Mouse (Mus musculus) liver, embryonic 16.5 days (tissue): ENCODE results near the gene Tma7. TPM values are rescaled to one million over a fixed set of nuclear protein-coding genes. Genes with fewer than 3 reads are reported as not detected.
A peak's percentile ranks its signal among the peaks of the same experiment; 100 is the strongest.

Experiments
- ATAC-seq: fragments of 200-750 bp; cut with Nextera tagmentation; 2 replicates; pipeline ENCODE4 v1.8.0; 2017; ENCODE audit warnings: low read depth, mild to moderate bottlenecking, moderate number of reproducible peaks, moderate library complexity
- H3K27ac ChIP-seq: fragments of 300-500 bp; sonication (generic); 2 replicates; pipeline ENCODE4 v1.5.1; 2014; ENCODE audit warnings: mild to moderate bottlenecking, low read length
- H3K27me3 ChIP-seq: fragments of 300-500 bp; sonication (generic); 2 replicates; pipeline ENCODE4 v1.6.1; 2014; ENCODE audit warnings: low read depth, low read length, mixed read lengths; ENCODE audit not compliant: control insufficient read depth, insufficient read depth
- H3K36me3 ChIP-seq: fragments of 300-500 bp; sonication (generic); 2 replicates; pipeline ENCODE4 v1.6.1; 2014; ENCODE audit warnings: mild to moderate bottlenecking; ENCODE audit not compliant: control insufficient read depth, insufficient read depth
- H3K4me1 ChIP-seq: fragments of 300-500 bp; sonication (generic); 2 replicates; pipeline ENCODE4 v1.6.1; 2014; ENCODE audit warnings: low read depth, low read length, mixed read lengths; ENCODE audit not compliant: control insufficient read depth
- H3K4me2 ChIP-seq: fragments of 300-500 bp; sonication (generic); 2 replicates; pipeline ENCODE4 v1.6.1; 2014; ENCODE audit warnings: low read depth, low read length, mixed read lengths
- H3K4me3 ChIP-seq: fragments of 300-500 bp; sonication (generic); 2 replicates; pipeline ENCODE4 v1.5.1; 2014; ENCODE audit warnings: low read depth, mild to moderate bottlenecking, low read length
- H3K9ac ChIP-seq: fragments of 300-500 bp; sonication (generic); 2 replicates; pipeline ENCODE4 v1.6.1; 2014; ENCODE audit warnings: low read depth, low read length
- H3K9me3 ChIP-seq: fragments of 300-500 bp; sonication (generic); replicated peaks from 2 replicates; pipeline ENCODE4 v1.6.1; 2016; ENCODE audit warnings: low read length; ENCODE audit not compliant: control insufficient read depth
- WGBS: fragments of 180-500 bp; shearing (Covaris S2); extraction: QIAGEN DNeasy Blood & Tissue Kit; methylation state at CpG from one replicate; pipeline ENCODE4 v1.1.7; 2014; ENCODE audit not compliant: insufficient replicate concordance; 5-methylcytosine and 5-hydroxymethylcytosine counted together
- polyA plus RNA-seq: library from polyadenylated mRNA; unstranded; fragments of >200 nt; fragmentation: Nextera tagmentation; extraction: Ambion mirVana; gene quantifications from 2 replicates; pipeline ENCODE4 v1.2.1, GENCODE M21; 2015

The Tma7 gene
- polyA plus RNA-seq, 1 experiment from 2014 or later, result 259 TPM

DNA sequence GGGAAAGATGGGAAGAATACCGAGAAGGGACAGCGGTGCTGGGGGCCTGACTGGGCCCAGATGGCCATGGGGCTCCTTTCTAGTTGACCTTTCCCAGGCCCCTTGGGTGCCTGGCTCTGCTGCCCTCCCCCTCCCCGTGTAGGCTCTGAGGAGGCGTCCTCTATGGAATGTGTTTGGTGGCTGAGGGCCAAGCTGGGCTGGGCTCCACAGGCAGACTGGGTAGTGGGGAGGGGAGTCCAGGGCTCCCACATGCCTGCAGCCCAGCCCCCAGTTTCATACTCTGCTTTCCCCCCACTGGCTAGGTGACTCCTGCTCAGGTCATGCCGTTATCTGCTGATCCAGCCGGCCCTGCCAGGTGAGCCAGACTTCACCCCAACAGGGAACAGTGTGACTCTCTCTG lies 16.6 kb upstream of the Tma7 start:
- Histone ChIP-seq H3K9me3 (no peaks in the 10 kb centered on the region), H3K36me3 (no peaks in the 10 kb centered on the region), H3K27ac (no peak overlapping the region), H3K4me1 (peaks cover 3% of the 10 kb centered on the region), H3K9ac (no peak overlapping the region), H3K4me2 (no peak overlapping the region), H3K4me3 (no peak overlapping the region), H3K27me3 (peaks cover 35% of the 10 kb centered on the region)
- WGBS, result 59% methylated on average over 6 of the region's 6 CpGs
- peak; percentile 52 for ATAC-seq

DNA sequence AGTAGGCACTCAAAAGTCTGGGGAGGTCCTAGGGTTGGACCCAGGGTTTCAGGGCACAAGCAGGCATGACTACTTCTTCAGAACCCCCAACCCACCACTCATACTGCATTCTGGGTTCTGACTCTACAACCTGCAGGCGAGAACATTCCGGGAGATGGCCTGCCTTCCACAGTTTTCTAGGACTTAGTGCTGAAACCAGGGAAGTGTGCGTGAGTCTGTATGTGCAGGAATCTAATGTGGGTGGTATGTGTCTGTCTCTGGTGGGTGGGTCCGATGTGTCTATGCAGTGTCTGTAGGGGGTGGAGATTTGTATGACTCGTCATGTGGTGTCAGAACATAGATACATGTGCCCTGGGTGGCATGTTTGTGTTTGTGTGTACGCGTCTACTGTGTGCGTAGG lies 16.0 kb upstream of the Tma7 start:
- H3K27ac ChIP-seq, result peak overlapping the region; percentile 81

DNA sequence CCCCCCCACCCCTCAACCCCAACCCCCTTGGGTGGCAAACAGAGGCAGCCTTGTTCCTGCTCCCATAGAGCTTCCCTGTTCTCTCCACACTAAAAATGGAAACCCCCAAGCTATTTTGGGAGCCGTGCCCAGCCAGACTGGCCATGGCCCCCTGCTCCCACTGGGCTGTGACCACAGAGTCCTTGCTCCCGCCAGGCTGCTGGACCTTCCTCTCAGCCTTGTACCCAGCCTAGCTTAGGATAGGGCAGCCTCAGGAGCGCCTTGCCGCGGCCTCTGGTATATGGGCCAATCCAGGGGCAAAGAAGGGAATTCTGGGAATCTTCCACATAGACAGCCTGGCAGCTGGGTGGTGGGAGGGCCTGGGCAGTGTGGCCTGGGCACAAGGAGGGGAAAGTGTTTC lies 15.4 kb upstream of the Tma7 start:
- H3K4me1 ChIP-seq, result peaks cover 3% of the 10 kb centered on the region
- H3K27ac ChIP-seq, result peak overlapping the region; percentile 81
- ATAC-seq, result no peak
- no peaks in the 10 kb centered on the region for H3K9me3 ChIP-seq
- no peak overlapping the region; the same call in 1 of the 2 replicates for H3K4me3 ChIP-seq
- H3K36me3 ChIP-seq, result no peaks in the 10 kb centered on the region
- H3K4me2 ChIP-seq, result peak overlapping the region; percentile 62; the same call in 1 of the 2 replicates
- H3K9ac ChIP-seq, result peak overlapping the region; percentile 18; the same call in 1 of the 2 replicates
- 47% methylated on average over 5 of the region's 5 CpGs for WGBS
- peaks cover 37% of the 10 kb centered on the region for H3K27me3 ChIP-seq

More for the DNA sequence above, 16.0 kb upstream of the Tma7 start:
- Histone ChIP-seq H3K9ac (no peak overlapping the region), H3K4me3 (no peak overlapping the region), H3K4me1 (peaks cover 3% of the 10 kb centered on the region), H3K27me3 (peaks cover 37% of the 10 kb centered on the region), H3K9me3 (no peaks in the 10 kb centered on the region), H3K4me2 (no peak overlapping the region), H3K36me3 (no peaks in the 10 kb centered on the region)
- 65% methylated on average over 8 of the region's 8 CpGs for WGBS
- ATAC-seq, result no peak

DNA sequence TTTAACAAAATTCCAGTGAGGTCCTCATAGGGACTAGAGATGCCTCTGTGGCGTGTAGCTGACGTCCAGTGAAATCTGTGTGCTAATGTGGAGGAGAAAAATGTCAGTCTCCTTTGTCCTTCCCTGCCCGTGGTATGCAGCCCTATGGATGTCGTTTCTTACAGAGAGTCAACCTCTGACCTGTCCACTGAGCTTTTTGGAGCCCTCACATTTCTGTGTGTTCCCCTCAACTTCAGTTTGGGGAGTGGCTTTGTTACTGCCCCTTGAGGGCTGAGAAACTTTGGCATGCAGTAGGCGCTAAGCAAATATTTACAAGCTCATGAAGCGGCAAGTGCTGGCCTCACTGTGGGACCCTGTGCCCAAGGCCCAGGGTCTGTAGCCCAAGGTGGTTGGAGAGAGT lies 14.9 kb upstream of the Tma7 start:
- H3K36me3 ChIP-seq, result no peaks in the 10 kb centered on the region
- H3K9ac ChIP-seq, result no peak overlapping the region
- no peaks in the 10 kb centered on the region for H3K9me3 ChIP-seq
- peaks cover 37% of the 10 kb centered on the region for H3K27me3 ChIP-seq
- peaks cover 3% of the 10 kb centered on the region for H3K4me1 ChIP-seq
- H3K27ac ChIP-seq, result peak overlapping the region; percentile 81
- H3K4me2 ChIP-seq, result peak overlapping the region; percentile 62
- H3K4me3 ChIP-seq, result peak overlapping the region; percentile 59
- 50% methylated on average over 6 of the region's 6 CpGs for WGBS
- ATAC-seq, result no peak

DNA sequence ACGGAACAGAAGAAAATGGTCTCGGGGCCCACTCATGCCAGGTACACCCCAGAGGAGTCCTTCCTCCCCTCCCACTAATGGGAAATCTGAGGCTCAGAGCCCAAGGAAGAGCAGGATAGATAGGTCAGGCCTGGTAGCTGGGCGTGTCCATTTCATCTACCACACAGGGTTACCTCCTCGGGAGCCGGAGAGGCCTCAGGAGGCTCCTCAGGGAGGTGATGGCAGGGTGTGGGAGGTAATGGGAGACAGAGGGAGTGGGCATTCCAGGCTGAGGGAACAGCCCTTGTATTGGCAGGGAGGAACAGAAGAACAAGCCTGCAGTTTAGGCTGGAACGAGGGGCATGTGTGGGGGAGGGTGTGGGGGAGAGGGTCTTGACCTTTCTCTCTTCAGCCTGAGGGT lies 14.5 kb upstream of the Tma7 start:
- peaks cover 37% of the 10 kb centered on the region for H3K27me3 ChIP-seq
- peaks cover 3% of the 10 kb centered on the region for H3K4me1 ChIP-seq
- peak overlapping the region; percentile 81 for H3K27ac ChIP-seq
- ATAC-seq, result no peak
- no peaks in the 10 kb centered on the region for H3K36me3 ChIP-seq
- no peak overlapping the region for H3K9ac ChIP-seq
- no peaks in the 10 kb centered on the region for H3K9me3 ChIP-seq
- H3K4me2 ChIP-seq, result peak overlapping the region; percentile 62
- WGBS, result 45% methylated on average over 6 of the region's 6 CpGs
- peak overlapping the region; percentile 59 for H3K4me3 ChIP-seq

DNA sequence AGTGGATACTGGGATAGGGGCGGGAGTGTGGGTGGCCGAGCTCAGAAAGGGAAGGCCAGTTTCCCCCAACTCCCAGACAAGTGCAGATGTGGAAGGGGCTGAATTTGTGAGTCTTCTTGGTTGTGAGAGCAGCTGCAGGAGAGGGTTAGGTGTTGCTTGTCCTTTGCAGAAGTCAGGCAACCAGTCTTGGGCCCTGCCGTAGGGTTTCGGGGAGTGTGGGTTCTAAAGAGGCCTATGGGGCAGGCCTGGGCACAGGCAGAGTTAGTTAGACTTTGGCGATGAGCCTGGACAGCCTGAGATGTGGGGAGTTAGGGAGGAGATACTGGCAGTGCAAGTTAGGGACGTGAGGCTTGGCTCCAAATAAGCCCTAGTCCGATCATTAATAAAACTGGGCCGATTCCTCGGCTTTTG lies 13.9 kb upstream of the Tma7 start:
- H3K4me2 ChIP-seq, result peak overlapping the region; percentile 62
- H3K27ac ChIP-seq, result peak overlapping the region; percentile 81
- peaks cover 37% of the 10 kb centered on the region for H3K27me3 ChIP-seq
- H3K36me3 ChIP-seq, result no peaks in the 10 kb centered on the region; the same call in 1 of the 2 replicates
- no peak for ATAC-seq
- H3K9ac ChIP-seq, result peak overlapping the region; percentile 30
- peak overlapping the region; percentile 59 for H3K4me3 ChIP-seq
- H3K9me3 ChIP-seq, result no peaks in the 10 kb centered on the region
- H3K4me1 ChIP-seq, result peaks cover 3% of the 10 kb centered on the region
- WGBS, result 56% methylated on average over 9 of the region's 9 CpGs

DNA sequence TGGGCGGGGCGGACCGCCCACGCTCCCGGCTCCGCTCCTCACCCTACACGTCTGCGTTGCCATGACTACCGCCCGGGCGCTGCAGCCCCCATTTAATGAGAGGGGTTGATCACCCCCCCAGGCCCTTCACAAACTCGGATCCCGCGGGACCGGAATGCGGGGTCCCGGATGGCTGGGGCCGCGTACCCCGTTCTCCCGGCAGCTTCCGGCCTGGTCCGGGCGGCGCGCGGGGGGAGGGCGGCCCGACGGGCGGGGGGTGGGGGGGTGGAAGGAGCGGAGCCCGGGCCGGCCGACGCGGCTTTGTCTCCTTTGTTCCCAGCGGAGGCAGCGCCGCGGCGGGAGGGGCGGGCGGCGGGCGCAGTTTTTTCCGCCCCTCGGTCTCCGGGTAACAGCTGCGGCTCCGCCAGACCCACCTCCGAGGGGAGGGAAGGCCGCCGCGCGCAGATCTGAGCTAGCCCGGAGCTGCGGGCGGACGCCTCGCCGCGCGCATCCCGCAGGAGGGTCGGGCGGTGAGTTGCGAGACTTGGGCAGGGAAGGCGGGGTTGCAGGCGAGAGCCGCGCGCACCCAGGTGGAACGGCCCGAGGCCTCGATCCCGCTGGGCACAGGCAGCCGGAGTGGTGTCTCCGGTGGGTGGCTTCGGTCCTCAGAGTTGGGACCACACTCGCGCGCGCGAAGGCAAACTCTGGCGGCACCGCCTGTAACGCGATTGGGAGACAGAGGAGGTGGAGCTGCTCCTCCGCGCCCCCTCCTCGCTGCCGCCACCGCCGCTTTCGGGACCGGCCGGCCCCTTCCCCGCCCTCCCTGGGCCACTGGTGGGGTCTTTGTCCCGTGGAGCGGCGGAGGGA lies 13.0 kb upstream of the Tma7 start, which contains the start of gene Plxnb1:
TSS of gene Plxnb1 (plus strand) at position 253 of the 846 bp plus-strand sequence.
- Histone ChIP-seq H3K4me3 (peak within 1 kb of the TSS; percentile 59), H3K4me1 (peaks cover 3% of the 10 kb centered on the region), H3K9me3 (no peaks in the 10 kb centered on the region), H3K27me3 (peaks cover 37% of the 10 kb centered on the region), H3K36me3 (no peaks in the 10 kb centered on the region; the same call in 1 of the 2 replicates), H3K4me2 (peak within 1 kb of the TSS; percentile 62), H3K27ac (peak within 1 kb of the TSS; percentile 81), H3K9ac (peak within 1 kb of the TSS; percentile 58)
- peak; percentile 28 for ATAC-seq
- under 1% methylated on average over 79 of the region's 102 CpGs for WGBS

DNA sequence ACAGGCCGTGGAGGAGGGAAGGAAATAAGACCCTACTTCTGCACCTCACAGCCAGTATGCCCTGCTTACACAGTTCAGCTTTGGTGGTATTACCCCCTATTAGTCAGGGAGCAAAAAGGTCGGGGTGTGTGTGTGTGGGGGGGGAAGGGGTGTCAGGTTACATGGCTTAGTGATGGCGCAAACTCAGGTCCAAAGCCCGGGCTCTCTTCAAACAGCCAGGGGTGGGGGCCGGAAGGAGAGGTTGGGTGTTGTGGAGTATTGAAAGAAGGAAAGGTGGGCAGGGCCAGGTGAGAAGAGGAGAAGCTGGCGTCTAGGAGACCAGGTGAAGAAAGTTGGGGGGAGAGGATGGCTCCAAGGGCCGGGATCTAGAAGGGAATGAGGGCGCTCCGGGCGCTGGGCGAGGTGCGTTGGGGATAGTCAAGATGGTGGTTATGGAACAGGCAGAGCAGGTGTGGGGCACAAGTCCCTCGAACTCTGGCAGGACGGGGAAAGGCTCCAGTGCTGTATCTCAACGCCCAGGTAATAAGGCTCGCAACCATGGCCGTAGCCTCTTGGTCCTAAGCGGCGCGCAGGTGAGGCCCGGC lies 12.3 kb upstream of the Tma7 start:
- peak overlapping the region; percentile 62 for H3K4me2 ChIP-seq
- H3K36me3 ChIP-seq, result no peaks in the 10 kb centered on the region; the same call in 1 of the 2 replicates
- peak overlapping the region; percentile 59 for H3K4me3 ChIP-seq
- peaks cover 3% of the 10 kb centered on the region for H3K4me1 ChIP-seq
- ATAC-seq, result peak; percentile 68
- no peaks in the 10 kb centered on the region for H3K9me3 ChIP-seq
- peak overlapping the region; percentile 81 for H3K27ac ChIP-seq
- H3K27me3 ChIP-seq, result peaks cover 37% of the 10 kb centered on the region
- H3K9ac ChIP-seq, result peak overlapping the region; percentile 58
- 4% methylated on average over 21 of the region's 21 CpGs for WGBS
